Mouse (Mus musculus) right cerebral cortex, adult 2 months (tissue): ENCODE data around the gene A030003K21Rik.

Source experiments
- DNase-seq, 2 experiments: peaks; one replicate each; pipeline ENCODE4 v3.0.0; 2021 to 2022; ENCODE audit warnings: low spot score in 2 of 2

Gene A030003K21Rik

GRCm38 (mm10) chr1:82913025-82913424 lies 30.2 kb downstream of the A030003K21Rik start, which contains the start of gene A030005L19Rik:
A030005L19Rik (plus strand) TSS chr1:82913325.
- DNase-seq: no peak

GRCm38 (mm10) chr1:82905886-82906285 lies 37.3 kb downstream of the A030003K21Rik start:
- no peak for DNase-seq

- DNase-seq: no peak
Observed at GRCm38 (mm10) chr1:82901201-82901600, 42.0 kb downstream of the A030003K21Rik start.

GRCm38 (mm10) chr1:82900567-82900966 lies 42.6 kb downstream of the A030003K21Rik start:
- DNase-seq: no peak

GRCm38 (mm10) chr1:82893269-82893668 lies 49.9 kb downstream of the A030003K21Rik start:
- DNase-seq: no peak
